Mouse (Mus musculus) kidney, postnatal 10 days (tissue): Measurements from ENCODE around the gene Pla2g16.

Experiments
- DNase-seq: peaks from one replicate; pipeline ENCODE4 v3.0.0; 2021; ENCODE audit warnings: mixed read lengths

Pla2g16 gene

GRCm38 (mm10) chr19:7557328-7557822 lies at the start of gene Pla2g16:
Pla2g16 (plus strand) TSS chr19:7557459.
- peak; percentile 76 for DNase-seq

- DNase-seq, result no peak
These were observed 49.2 kb upstream of the Pla2g16 start for GRCm38 (mm10) chr19:7508026-7508425.

GRCm38 (mm10) chr19:7516437-7516836 lies 40.8 kb upstream of the Pla2g16 start:
- DNase-seq, result no peak

- DNase-seq, result no peak
These were observed 35.6 kb upstream of the Pla2g16 start for GRCm38 (mm10) chr19:7521619-7522018.

GRCm38 (mm10) chr19:7522856-7523255 lies 34.4 kb upstream of the Pla2g16 start:
- DNase-seq, result no peak

- DNase-seq, result peak; percentile 44
These were observed 34.0 kb upstream of the Pla2g16 start for GRCm38 (mm10) chr19:7523292-7523691.

GRCm38 (mm10) chr19:7523781-7524180 lies 33.5 kb upstream of the Pla2g16 start:
- no peak for DNase-seq

GRCm38 (mm10) chr19:7524879-7525278 lies 32.4 kb upstream of the Pla2g16 start:
- no peak for DNase-seq

- peak; percentile 74 for DNase-seq
These were observed 28.4 kb upstream of the Pla2g16 start for GRCm38 (mm10) chr19:7528639-7529428.

GRCm38 (mm10) chr19:7531906-7532305 lies 25.4 kb upstream of the Pla2g16 start:
- no peak for DNase-seq

GRCm38 (mm10) chr19:7533891-7534290 lies 23.4 kb upstream of the Pla2g16 start:
- no peak for DNase-seq

GRCm38 (mm10) chr19:7548924-7549323 lies 8.3 kb upstream of the Pla2g16 start:
- no peak for DNase-seq

- no peak for DNase-seq
These were observed 5.5 kb upstream of the Pla2g16 start for GRCm38 (mm10) chr19:7551550-7552300.

GRCm38 (mm10) chr19:7552301-7552673 lies 5.0 kb upstream of the Pla2g16 start:
- no peak for DNase-seq

- DNase-seq, result no peak
These were observed 3.8 kb upstream of the Pla2g16 start for GRCm38 (mm10) chr19:7553441-7553840.

GRCm38 (mm10) chr19:7554881-7555280 lies 2.4 kb upstream of the Pla2g16 start:
- DNase-seq, result no peak

- no peak for DNase-seq
These were observed 618 bp upstream of the Pla2g16 start for GRCm38 (mm10) chr19:7556641-7557040.

- DNase-seq, result no peak
These were observed 585 bp downstream of the Pla2g16 start for GRCm38 (mm10) chr19:7557844-7558243.

GRCm38 (mm10) chr19:7558675-7559074 lies 1.4 kb downstream of the Pla2g16 start:
- DNase-seq, result no peak

GRCm38 (mm10) chr19:7559986-7560385 lies 2.7 kb downstream of the Pla2g16 start:
- no peak for DNase-seq

- no peak for DNase-seq
These were observed 4.2 kb downstream of the Pla2g16 start for GRCm38 (mm10) chr19:7561456-7561855.

- DNase-seq, result no peak
These were observed 5.4 kb downstream of the Pla2g16 start for GRCm38 (mm10) chr19:7562601-7563129.

GRCm38 (mm10) chr19:7563676-7564075 lies 6.4 kb downstream of the Pla2g16 start:
- no peak for DNase-seq

GRCm38 (mm10) chr19:7564457-7564856 lies 7.2 kb downstream of the Pla2g16 start:
- no peak for DNase-seq
